Mouse (Mus musculus) right cerebral cortex, postnatal 4 days (tissue): ENCODE data around the gene Cntnap5b.
"Not testable (repeated sequence)": the region's sequence is repeated elsewhere in the genome, so short reads cannot be mapped to it uniquely, and the experiment has no call there.

Experiments used
- DNase-seq: peaks from one replicate; pipeline ENCODE4 v3.0.0-alpha.2; 2022

Cntnap5b gene

DNA sequence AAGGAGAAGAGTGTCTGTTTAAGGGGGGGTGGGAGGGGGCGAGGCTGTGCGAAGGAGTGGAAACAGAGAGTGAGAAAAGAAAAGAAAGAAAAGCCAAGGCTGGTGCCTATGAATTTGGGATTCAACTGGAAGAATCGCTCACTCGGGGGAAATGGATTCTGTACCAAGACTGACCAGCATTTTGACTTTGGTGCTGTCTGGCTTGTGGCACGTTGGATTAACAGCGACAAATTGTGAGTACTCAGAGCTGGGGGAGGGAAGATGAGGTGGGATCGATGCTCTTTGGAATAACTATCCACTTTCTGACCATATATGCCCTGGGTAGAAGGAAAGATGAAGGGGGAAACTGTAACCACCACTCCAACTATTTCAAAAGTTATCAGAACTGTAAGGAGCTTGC is at the start of gene Cntnap5b:
TSS of gene Cntnap5b (plus strand) at position 152 of the 400 bp plus-strand sequence.
- DNase-seq = no peak

DNA sequence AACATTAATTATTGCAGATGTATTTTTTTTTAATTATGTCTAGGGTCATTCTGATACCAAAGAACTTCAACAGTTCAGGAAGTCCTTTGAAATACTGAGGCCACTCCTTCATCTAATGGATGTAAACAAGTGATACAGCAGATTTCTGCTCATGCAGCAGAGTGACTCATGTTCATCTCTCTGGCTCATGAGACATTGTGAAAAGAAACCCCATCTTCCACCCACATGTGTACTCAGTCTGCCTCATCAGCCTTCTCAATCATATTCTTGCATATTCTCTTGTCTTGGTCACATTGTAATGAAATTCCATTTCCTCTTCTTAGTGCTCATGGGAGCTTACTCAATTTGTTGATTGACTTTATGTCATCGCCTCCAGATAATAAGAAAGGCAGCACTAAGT is 12.6 kb upstream of the Cntnap5b start:
- DNase-seq = no peak

DNA sequence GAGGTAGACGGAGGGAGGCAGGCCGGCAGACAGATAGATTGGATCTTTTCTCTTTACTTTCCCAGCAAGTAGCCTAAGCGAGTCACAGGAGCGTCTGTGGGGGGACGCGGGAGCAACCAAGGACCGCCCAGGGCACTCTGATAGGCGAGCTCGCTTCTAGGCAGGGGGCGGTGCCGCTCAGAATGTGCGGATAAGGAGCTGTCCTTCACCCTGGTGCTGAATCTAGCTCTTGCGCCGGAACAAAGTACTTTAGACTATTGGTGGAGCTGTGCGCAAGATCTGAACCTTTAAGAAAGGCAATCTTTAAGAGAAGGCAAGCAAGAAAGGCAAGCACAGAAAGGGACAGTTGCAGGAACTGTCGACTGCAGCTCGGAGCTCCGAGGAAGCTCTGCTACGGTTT is 382 bp upstream of the Cntnap5b start:
- peak; percentile 63 for DNase-seq

DNA sequence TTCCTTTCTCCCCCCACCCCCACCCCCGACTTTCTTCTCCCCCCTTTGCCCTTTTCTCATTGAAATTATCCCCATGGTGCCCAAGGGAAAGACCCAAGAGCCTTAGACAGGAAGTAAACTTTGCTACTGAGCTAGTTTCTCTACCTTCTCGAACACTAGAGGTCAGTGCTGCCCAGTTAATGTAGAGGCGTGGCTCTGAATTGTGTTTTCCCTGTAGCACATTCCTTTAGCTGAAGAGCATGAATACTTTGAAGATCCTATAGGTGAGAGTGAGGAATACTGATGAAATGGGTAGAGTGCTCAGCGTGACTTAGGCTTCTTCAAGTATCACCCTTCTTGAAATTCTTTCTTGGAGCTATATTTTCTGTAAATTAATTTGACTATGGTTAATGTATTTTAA is 1.6 kb downstream of the Cntnap5b start:
- DNase-seq = peak; percentile 37

DNA sequence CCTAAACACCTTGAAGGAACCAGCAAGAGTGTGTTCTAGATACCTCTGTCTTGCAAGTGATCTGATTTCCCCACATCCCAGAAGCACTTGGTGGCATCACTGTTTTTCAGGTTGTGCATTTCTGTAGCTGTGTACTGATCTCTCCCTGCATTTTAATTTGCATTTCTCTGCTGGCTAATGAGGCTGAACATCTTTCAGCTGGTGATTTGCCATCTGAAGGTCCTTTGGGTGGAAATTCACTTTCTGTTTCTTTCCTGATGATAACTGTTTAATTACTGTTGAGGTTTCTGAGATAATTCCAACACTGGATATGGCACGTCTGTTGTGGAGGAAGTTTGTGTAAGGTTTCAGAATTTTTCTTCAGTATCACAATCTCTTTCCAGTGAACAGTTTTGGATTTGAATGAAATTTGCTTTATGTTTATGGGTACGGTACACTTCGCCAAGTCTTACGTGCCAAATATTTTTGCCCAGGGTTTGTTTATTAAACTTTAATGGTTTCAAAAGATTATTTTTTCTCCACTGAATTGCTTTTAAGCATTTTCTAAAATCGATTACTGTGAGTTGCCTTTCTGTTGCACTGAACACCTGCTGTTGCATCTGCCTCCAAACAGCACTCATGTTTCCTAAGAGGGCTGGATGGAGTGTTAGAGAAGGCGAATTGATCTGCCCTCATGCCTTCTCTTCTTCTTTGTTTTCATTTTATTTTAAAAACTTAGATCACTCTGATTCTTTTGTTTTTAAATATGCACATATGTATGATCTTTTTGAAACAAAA is 41.0 kb downstream of the Cntnap5b start:
- no peak for DNase-seq

DNA sequence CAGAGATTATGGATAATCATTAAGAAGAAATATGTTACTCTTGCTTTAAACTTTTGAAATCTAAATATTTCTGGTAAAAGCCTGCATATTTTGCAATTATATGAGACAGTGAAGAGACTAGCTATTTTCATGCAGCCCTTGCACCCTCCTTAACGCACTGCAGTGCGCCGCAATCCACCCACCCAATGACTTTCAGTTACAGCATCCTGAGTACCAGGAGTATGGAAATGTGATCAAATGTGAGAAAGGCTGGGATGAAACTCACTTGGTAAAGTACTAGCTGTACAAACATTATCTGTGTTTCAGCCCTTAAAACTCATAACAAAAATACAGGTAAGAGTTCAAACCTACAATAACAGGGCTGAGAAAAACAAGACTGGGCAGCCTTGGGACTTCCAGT is 99.8 kb downstream of the Cntnap5b start:
- no peak for DNase-seq

DNA sequence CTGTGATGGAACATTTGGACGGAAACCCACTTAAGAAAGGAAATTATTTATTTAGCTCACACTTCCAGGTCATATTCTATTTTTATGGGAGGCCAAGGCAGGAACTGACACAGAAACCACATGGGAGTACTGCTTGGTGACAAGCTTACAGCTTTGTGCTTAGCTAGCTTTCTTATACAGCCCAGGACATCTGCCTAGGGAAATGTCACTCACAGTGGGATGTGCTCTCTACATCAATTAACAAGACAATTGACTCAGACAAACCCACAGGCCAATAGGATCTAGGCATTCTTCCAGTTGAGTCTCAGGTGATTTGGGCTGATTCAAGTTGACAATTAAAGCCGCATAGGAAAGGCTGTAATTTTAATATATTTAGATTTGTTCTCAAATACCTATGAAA is 135.2 kb downstream of the Cntnap5b start:
- DNase-seq = no peak

DNA sequence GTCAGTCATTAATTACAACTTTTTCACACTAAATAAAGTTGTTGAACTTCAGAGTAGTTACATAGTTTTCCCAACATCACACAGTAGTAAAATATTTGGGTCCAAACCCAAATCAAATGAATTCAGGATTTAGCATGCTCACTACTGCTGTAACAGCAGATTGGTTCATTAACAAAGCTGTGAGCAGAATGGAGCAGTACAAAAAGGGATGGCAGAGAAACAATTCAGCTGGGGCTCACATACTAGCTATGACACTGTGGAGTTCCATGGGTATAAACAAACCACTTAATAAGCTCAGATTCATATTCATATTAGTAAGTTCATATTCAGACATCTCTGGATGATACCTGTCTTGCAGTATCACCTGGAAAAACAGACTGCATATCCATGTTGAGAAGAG is 170.9 kb downstream of the Cntnap5b start:
- DNase-seq = no peak

DNA sequence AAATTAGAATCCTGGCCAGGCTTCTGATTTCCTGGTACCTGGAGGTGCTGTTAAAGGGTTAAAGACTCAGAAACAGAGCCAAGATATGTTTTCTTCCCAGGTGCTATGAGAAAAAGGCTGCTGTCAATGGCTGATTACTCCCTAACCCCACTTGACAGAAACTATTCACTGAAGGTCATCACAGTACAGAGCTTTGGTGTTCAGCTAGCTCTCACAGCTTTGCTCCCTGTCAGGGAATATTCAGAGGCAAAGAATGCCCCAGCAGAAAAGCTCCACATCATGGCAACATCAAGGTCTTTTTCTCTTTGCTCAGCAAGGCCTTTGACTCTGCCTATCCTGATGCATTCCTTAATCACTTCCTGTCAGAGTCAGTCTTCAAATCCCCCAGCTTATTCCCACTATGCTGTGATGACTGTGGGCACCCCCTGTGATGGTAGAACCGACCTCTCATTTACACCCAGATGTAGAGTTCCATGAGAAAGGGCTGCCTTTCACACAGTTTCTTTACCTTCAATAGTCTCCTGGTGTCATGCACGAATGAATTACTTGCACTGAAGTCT is 186.9 kb downstream of the Cntnap5b start:
- DNase-seq = no peak

DNA sequence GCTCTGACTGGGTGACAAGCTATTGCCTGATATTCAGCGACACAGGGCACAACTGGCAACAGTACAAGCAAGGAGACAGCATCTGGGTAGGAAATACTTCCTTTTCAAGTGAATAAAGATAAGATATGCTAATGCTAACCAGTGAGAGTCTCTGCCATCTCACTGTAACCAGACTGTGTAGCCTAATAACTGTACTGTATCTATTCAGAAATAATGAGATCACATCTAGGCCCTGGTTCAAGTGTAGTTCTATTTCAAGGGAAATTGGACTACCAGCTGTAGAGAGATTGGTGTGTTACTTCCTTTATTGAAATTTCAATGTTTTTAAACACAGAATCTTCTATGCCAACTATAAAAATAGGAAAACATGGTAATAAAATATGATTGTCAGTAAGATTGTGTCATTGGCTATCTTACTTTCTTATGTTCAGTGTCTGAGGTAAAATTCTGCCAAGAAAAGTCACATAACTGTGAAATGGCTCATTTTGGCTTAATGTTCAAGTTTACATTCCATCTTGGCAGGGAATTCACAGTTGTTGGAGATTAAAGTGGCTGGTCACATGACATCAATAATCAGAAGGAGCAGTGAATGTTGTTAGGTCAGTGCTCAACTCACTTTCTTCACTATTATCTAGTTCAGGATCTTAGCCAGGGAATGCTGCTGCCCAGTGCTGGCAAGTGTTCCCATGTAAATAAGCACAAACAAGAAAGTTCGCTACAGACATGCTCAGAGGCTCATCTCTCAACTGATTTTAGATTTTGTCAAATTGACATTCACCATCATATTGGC is 194.9 kb downstream of the Cntnap5b start:
- DNase-seq = no peak

DNA sequence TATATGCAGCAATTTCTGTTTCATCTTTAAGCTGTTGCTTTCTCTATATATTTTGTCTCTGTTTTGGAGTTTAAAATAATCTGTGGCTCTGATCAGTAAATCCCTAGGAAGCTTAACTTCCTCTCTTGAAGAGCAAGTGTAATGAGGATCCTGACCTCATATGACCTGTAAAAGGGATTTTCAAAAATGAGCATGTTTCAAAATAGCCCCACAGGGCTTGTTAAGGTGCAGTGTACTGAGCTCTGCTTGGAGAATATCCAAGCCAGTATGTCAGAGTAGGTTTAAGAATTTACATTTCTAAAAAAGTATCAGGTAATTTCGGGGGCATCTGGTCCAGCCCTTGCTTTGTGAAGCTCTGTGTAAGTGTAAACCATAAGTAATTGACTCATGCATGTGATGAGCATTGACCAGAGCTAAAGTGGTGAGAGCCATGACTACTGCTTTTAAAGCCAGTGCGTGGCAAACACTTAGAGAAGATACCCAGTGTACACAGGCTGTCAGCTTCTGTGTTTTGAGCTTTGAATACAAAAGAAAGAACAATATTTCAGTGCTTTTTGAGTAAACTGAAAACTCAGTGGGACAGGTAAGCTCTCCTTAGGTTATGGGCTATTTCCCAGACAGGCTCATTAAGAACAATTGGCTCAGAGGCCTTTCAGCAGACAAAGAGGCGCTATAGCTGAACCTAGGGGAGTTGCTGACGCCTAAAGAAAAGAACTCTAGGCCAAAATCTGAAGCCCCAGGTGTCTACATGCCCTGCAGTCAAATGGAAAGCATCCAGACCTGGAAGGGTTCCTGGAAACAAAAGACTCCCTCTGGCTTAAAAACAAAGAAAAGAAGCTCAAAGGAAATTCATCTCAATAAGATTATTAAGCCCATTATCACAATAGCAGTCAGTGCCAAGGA is 197.9 kb downstream of the Cntnap5b start:
- DNase-seq = no peak

DNA sequence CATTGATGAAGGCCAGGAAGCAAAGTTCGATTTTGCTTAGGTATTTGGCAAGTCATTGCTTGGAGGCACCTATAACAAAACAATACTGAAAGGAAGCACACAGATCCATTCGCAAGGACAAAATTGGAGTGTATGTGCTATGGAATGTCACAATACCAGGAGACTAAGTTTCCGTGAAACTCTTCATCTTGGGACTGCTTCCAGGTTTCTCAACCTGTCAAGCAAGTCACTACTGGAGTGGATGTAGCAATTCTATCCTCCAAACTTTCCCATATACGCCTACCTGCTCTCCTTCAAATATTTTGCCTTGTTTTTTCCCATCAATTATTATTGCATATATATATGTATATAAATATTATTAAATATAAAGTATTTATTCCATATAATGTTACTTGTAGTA is 228.7 kb downstream of the Cntnap5b start:
- not testable (repeated sequence) for DNase-seq

DNA sequence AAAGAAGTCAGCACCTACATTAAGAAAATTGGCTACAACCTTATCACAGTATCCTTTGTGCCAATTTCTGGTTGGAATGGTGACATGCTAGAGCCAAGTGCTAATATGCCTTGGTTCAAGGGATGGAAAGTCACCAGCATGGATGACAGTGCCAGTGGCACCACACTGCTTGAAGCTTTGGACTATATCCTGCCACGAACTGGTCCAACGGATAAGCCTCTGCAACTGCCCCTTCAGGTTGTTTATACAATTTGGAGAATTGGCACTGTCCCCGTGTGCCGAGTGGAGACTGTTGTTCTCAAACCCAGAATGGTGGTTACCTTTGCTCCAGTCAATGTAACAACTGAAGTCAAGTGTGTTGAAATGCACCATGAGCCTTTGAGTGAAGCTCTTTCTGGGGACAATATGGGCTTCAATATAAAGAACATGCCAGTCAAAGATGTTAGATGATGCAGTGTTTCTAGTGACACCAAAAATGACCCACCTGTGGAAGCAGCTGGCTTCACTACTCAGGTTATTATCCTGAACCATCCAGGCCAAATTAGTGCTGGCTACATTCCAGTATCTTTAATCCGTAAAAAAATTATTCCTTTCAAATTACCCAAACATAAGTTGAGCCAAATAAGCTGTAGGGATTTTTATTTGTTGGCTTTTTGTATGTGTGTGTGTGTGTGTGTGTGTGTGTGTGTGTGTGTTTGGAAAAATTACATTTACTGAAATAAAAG is 233.6 kb downstream of the Cntnap5b start:
- no peak for DNase-seq

DNA sequence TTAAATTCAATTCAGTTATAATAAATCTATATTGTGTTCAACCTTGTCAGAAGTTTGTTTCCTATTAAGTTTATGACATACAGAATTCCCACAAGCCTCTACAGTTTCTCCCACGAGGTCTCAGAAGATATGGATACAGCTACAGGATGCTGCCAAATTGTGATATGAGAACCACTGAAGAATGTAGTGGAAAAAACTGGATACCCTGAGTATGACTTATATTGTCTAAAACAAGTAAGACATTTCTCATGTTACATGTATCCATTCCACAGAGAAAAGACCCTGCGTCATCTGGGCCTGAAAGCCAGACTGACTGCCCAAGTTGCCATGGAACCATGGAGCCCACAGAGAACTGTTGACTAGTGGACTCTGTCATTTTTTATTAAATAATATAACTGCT is 269.2 kb downstream of the Cntnap5b start:
- DNase-seq = no peak

DNA sequence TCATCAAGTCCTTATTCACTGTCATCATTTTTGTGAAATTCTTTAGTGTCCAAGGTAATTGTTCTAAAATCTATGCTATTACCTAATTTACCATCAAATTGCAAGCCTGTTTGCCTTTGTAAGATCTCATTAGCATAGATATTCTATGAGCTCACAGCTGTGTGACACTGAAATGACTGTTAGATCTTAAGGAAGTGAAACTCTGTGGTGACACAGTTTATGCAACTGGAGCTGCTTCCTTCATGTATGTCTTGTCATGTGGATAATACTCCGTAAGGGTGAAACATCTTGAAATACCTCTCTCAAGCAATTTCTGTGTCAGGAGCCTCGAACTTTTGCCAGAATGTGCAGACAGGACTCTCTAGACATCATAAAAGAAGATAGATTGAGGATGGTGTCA is 307.2 kb downstream of the Cntnap5b start:
- no peak for DNase-seq

DNA sequence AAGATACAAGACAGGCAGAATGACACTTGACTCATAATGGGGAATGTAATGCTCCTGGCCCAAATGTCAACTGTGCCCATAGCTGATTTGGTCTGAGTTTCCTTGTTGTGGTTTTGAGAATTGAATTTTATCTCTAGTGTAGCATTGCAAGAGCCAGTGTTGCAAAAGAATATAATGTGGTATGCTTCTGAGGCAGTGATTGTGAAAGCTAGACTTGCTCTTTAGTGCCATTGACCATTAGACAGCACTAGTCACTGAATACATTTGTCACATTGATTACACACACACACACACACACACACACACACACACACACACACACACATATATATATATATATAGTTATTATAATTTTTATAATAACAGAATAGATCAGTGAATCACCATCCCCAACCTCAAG is 328.0 kb downstream of the Cntnap5b start:
- DNase-seq = no peak

DNA sequence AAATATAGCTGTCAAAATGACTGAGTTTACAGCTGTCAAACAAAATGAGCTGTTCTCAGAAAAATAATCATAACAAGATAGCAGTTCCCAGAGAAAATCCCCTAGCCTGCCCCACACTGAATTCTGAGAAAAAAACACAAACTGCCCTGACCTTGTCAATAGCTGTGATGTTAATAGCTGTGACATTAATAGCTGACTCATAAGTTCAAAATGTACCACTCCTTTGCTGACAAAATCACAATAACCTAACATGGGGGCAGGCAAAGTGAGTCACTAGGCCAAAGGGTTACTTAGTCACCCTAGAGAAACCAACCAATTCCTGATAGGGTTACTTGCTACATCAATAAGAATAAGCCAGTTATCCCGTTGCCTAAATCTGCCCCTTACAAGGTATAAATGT is 328.5 kb downstream of the Cntnap5b start:
- DNase-seq = no peak

DNA sequence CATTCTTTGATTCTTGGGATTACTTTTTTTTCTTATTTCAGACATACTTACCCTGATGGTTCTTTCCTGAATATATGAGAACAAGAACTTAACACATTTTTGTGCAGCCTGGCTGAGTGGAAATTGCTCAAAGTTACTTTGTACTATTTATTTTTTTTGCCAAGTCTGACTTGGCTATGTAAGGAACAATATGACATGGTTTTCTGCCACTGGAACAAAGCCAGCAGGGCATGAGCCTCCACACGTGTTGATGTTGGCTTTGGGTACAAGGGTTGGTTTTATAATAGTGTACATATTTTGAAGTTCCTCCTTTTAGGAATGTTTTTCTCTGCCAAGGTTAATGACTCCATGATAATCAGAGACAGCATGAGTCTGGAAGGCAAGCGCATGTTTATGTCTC is 331.8 kb downstream of the Cntnap5b start:
- no peak for DNase-seq

DNA sequence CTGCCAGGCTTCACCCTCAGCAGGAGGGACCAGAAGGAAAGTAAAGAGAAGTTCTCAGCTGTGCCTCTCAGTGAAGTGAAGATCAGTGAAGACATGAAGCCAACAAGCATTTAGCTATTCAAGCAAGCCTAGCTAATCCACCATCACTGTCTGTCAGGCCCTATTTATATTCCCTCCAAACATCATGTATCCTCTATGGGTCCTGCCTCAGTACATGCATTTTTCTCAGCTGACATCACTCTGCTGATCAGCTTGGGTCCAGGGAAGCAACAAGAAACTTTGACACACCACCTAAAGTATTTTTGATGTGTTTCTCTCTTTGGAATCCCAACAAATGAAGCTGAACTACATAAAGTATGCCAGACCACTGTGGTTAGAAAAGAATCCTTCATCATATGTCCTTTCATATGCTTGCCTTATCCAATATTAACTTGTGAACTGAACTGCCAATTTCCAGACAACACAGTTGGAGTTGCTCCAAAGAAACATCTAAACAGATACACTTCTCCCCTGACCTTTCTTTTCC is 349.9 kb downstream of the Cntnap5b start:
- no peak for DNase-seq

DNA sequence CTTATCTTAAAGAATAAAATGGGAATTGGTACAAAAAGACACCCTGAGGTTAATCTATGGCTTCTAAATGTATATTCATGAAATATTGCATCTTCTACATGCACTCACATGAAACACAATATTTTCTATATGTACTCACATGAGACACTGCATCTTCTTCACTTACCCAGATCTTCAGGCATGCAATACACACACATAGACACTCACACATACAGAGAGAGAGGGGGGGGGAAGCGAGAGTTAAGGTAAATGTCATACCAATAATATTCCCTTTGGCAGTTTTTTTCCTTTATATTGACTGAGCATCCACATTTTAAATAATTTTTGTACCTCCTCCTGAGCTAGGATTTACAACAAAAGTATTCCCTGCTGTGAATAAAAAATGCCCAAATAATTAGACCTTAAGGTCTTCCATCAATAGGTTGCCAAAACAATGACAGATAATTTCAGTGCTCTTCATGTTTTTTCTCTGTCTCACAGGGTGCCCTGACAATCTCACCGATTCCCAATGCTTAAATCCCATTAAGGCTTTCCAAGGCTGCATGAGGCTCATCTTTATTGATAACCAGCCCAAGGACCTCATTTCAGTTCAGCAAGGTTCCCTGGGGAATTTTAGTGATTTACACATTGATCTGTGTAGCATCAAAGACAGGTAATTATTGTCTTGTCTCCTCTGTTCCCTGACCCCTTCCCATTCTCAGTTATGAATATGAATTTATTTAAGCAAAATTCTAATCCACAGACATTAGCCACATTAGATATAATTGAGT is 391.2 kb downstream of the Cntnap5b start:
- DNase-seq = no peak

DNA sequence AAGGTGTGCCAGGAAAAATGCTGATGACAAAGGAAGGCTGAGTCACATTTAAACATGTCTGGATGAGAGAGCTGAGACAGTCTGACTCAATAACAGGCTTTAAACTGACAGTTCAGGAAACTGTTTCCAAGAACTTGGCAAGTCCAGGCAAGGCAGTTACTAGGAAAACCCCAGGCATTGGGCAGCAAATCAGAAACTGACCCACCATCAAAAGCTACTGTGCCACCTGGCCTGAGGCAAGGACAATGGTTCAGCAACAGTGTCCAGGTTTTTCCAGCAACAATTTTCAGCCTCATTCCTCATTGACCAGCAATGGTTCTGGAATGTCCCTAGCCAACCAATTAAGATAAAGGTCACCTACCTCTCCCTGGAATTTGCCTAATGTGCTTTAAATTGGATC is 399.0 kb downstream of the Cntnap5b start:
- no peak for DNase-seq
